Mouse (Mus musculus): Measurements from ENCODE around the gene Tjp2.

- TF ChIP-seq CHD1 (IDR thresholded peaks at IDR 0.05; ENCODE audit: low read depth, low read length) (no peak), ZMIZ1 (IDR thresholded peaks at IDR 0.05; ENCODE audit: low read depth, low read length) (no peak), SMC3 (IDR thresholded peaks at IDR 0.05; ENCODE audit: low read depth, low read length) (no peak), NRF1 (IDR thresholded peaks at IDR 0.05; ENCODE audit: low read depth, low read length) (no peak), CTCF (conservative IDR thresholded peaks at IDR 0.05 in 1 of 2, IDR thresholded peaks at IDR 0.05 in 1 of 2; ENCODE audit: low read depth in 2 of 2, low read length in 2 of 2) (no peak)
Observed at GRCm38 (mm10) chr19:24271326-24271725, 46.5 kb upstream of the Tjp2 start.
